Mouse (Mus musculus) stomach, embryonic 14.5 days (tissue): Measurements from ENCODE around the gene D5Ertd579e. TPM values are rescaled to one million over a fixed set of nuclear protein-coding genes. Genes with fewer than 3 reads are reported as not detected.

ENCODE experiments used
- ATAC-seq: fragments of 200-750 bp; cut with Nextera tagmentation; 2 replicates; pipeline ENCODE4 v1.8.0; 2017; ENCODE audit warnings: low read depth, moderate TSS enrichment; ENCODE audit not compliant: insufficient number of reproducible peaks, insufficient read depth, low FRiP score
- H3K27ac ChIP-seq: fragments of 300-500 bp; sonication (generic); 2 replicates; pipeline ENCODE4 v1.5.1; 2014; ENCODE audit warnings: mild to moderate bottlenecking, low read length, moderate library complexity, mixed read lengths
- H3K27me3 ChIP-seq: fragments of 300-500 bp; sonication (generic); 2 replicates; pipeline ENCODE4 v1.6.1; 2014; ENCODE audit warnings: low read length, control low read depth, mixed read lengths; ENCODE audit not compliant: control insufficient read depth, insufficient read depth
- H3K36me3 ChIP-seq: fragments of 300-500 bp; sonication (generic); 2 replicates; pipeline ENCODE4 v1.6.1; 2014; ENCODE audit warnings: mild to moderate bottlenecking, control low read depth, low read length, moderate library complexity, mixed read lengths; ENCODE audit not compliant: control insufficient read depth, insufficient read depth
- H3K4me1 ChIP-seq: fragments of 300-500 bp; sonication (generic); 2 replicates; pipeline ENCODE4 v1.6.1; 2014; ENCODE audit warnings: low read length, control low read depth, mixed read lengths; ENCODE audit not compliant: control insufficient read depth, insufficient read depth
- H3K4me2 ChIP-seq: fragments of 300-500 bp; sonication (generic); replicated peaks from 2 replicates; pipeline ENCODE4 v1.6.1; 2014; ENCODE audit warnings: low read depth, low read length, control low read depth
- H3K4me3 ChIP-seq: fragments of 300-500 bp; sonication (generic); 2 replicates; pipeline ENCODE4 v1.5.1; 2014; ENCODE audit warnings: low read depth, low read length, control low read depth
- H3K9ac ChIP-seq: fragments of 300-500 bp; sonication (generic); replicated peaks from 2 replicates; pipeline ENCODE4 v1.6.1; 2014; ENCODE audit warnings: low read depth, mild to moderate bottlenecking, control low read depth, low read length, moderate library complexity, mixed read lengths
- H3K9me3 ChIP-seq: fragments of 300-500 bp; sonication (generic); 2 replicates; pipeline ENCODE4 v1.6.1; 2016; ENCODE audit warnings: low read depth, low read length, control low read depth; ENCODE audit not compliant: control insufficient read depth
- WGBS: fragments of 180-500 bp; shearing (Covaris S2); extraction: QIAGEN DNeasy Blood & Tissue Kit; methylation state at CpG from one replicate; pipeline ENCODE4 v1.1.7; 2014; 5-methylcytosine and 5-hydroxymethylcytosine counted together
- polyA plus RNA-seq: library from polyadenylated mRNA; unstranded; fragments of >200 nt; fragmentation: Nextera tagmentation; extraction: Ambion mirVana; gene quantifications from 2 replicates; pipeline ENCODE4 v1.2.1, GENCODE M21; 2014

The D5Ertd579e gene
- polyA plus RNA-seq, 1 experiment from 2014 or later: 31.6 TPM

DNA sequence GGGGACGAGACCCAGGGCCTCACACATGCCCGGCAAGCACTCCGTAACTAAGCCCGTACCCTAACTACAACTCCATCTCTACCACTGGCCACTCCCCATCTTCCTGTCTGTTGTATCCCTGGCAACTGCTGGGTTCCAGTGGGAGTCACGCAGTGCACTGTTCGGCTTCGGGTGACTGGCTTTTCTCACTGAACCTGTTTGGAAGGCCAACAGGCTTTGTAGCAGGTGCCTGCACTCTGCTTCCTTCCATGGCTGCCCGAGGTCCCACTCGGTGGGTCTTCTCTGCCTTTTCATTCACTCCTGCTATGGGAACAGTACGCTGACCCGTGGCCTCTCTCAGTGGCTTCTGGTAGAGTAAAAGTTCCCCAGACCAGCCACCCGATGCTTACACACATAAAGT is 30.0 kb upstream of the D5Ertd579e start:
- Histone ChIP-seq H3K4me2 (no peak overlapping the region), H3K4me1 (no peaks in the 10 kb centered on the region), H3K9me3 (no peaks in the 10 kb centered on the region), H3K36me3 (no peaks in the 10 kb centered on the region), H3K4me3 (no peak overlapping the region), H3K27me3 (no peaks in the 10 kb centered on the region), H3K27ac (no peak overlapping the region), H3K9ac (no peak overlapping the region)
- WGBS: 42% methylated on average over 12 of the region's 12 CpGs
- no peak for ATAC-seq

DNA sequence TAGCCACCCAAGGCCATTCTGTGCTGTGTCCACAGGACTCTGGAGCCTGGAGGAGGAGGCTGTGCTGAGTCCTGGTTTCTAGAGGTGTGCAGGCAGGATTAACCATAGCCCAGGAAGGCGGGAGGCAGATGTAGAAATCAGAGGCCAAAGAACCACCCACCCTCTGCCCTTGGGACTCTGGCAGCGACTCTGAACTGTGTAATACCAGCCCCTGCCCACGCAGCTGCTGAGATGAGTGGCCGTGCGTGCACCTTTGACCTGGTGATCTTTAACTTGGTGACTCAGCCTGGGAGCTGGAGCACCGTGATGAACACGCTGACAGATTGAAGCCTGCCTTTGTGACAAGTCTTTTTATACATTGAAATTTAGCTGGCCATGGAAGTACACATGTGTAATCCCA is 28.4 kb upstream of the D5Ertd579e start:
- H3K27me3 ChIP-seq: no peaks in the 10 kb centered on the region
- no peak overlapping the region for H3K27ac ChIP-seq

DNA sequence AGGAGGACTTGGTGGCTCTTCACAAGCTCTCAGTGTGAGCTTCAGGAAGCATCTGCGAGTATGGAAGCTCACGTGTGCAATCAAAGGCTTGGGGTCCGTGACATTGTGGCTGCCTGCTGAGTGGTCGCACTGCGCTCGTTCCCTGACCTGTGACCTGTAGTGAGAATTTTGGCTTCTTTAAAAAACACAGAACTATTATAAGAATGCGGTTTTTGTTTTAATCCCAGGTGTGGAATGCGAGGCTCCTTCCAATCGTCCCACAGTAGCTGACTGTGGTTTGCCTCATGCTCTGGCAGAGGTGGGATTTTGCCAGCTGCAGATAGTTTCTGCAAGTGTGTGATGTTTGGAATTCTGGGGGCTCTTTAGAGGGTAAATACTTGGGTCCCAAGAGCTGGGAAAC is 27.5 kb upstream of the D5Ertd579e start:
- 80% methylated on average over 9 of the region's 9 CpGs for WGBS
- Histone ChIP-seq H3K4me1 (no peaks in the 10 kb centered on the region), H3K27me3 (no peaks in the 10 kb centered on the region)

More for the DNA sequence above, 28.4 kb upstream of the D5Ertd579e start:
- no peak overlapping the region for H3K9ac ChIP-seq
- H3K36me3 ChIP-seq: no peaks in the 10 kb centered on the region
- WGBS: 53% methylated on average over 7 of the region's 7 CpGs
- H3K4me3 ChIP-seq: no peak overlapping the region
- no peaks in the 10 kb centered on the region for H3K4me1 ChIP-seq
- no peaks in the 10 kb centered on the region for H3K9me3 ChIP-seq
- no peak for ATAC-seq
- H3K4me2 ChIP-seq: no peak overlapping the region

DNA sequence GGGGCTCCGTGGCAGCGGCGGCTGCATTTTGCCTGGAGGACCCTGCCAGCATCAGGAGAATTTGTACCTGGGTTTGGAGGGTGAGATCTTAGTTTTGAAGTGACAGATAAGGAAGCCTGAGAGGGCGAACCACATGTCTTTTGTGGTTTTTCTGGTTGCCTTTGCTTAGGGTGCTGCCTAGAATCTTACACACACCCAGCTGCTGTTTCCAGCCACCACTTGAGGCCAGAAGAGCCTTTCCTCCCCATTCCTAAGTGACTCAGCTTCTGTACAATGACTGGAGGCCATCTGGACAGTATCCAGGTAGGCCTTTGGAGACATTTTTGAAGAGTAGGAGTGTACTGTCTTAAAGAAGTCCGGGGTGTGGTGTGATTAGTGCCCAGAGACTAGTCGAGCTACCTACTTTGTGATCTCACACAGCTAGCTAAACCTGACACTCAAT is 26.6 kb upstream of the D5Ertd579e start:
- Histone ChIP-seq H3K27me3 (no peaks in the 10 kb centered on the region), H3K9ac (no peak overlapping the region), H3K4me3 (no peak overlapping the region), H3K9me3 (no peaks in the 10 kb centered on the region), H3K27ac (no peak overlapping the region), H3K4me1 (no peaks in the 10 kb centered on the region), H3K4me2 (no peak overlapping the region), H3K36me3 (no peaks in the 10 kb centered on the region)
- ATAC-seq: no peak
- 72% methylated on average over 6 of the region's 6 CpGs for WGBS

More for the DNA sequence above, 27.5 kb upstream of the D5Ertd579e start:
- H3K36me3 ChIP-seq: no peaks in the 10 kb centered on the region
- no peak overlapping the region for H3K27ac ChIP-seq
- H3K4me3 ChIP-seq: no peak overlapping the region
- ATAC-seq: no peak
- no peak overlapping the region for H3K4me2 ChIP-seq
- no peaks in the 10 kb centered on the region for H3K9me3 ChIP-seq
- no peak overlapping the region for H3K9ac ChIP-seq

DNA sequence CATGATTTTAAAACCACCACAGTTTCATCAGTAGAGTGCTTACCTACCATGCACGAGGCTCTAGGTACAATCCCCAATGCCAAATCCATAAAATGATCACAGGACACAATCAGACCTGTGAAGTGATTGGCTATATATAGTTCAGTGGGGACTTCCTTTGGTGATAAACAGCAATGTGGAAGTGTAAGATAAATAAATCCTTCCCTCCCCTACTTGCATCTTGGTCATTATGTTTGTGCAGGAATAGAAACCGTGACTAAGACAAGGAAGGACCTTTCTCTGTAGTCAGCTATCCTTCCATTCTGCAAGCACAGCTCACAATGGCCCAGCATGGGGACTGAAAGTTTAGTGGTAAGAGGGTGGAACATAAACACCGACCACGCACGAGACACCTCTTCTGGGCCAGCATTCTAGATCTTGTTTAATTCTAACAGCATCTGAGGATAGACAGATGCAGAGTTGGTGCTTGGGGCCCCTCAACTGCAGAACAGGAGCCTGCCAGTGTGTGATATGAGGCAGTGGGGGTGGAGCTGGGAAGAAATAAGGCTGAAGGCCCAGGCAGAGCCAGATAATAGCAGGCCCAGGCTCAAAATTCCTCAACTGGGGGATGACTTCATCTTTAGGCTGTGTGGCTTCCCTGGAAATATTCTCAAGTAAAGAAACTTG is 25.0 kb upstream of the D5Ertd579e start:
- WGBS: 64% methylated on average over 5 of the region's 5 CpGs
- H3K9ac ChIP-seq: no peak overlapping the region
- peak; percentile 73; the same call in 1 of the 2 replicates for ATAC-seq
- no peaks in the 10 kb centered on the region for H3K9me3 ChIP-seq
- no peak overlapping the region for H3K4me3 ChIP-seq
- no peaks in the 10 kb centered on the region for H3K4me1 ChIP-seq
- H3K27me3 ChIP-seq: no peaks in the 10 kb centered on the region
- no peak overlapping the region for H3K27ac ChIP-seq
- no peak overlapping the region for H3K4me2 ChIP-seq
- no peaks in the 10 kb centered on the region for H3K36me3 ChIP-seq

DNA sequence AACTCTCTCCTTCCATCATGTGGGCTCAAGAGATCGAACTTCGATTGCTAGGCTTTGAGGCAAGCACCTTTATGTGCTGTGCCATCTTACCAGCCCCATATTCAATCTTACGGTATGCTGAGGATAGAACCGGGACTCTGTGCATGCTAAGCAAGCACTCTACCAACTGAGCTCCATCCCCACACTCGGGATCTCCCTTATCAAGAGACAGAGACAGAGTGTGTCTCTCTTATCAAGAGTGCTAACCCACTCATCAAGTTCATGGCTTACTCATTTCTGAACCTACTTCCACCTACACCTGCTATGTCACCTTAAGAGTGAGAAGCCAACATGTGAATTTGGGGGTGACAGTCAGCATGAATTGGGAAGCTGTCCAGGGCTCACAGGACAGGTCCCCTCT is 24.4 kb upstream of the D5Ertd579e start:
- no peaks in the 10 kb centered on the region for H3K9me3 ChIP-seq
- no peaks in the 10 kb centered on the region for H3K4me1 ChIP-seq
- no peaks in the 10 kb centered on the region for H3K36me3 ChIP-seq
- no peak overlapping the region for H3K4me2 ChIP-seq
- 87% methylated on average over 5 of the region's 5 CpGs for WGBS
- H3K4me3 ChIP-seq: no peak overlapping the region
- H3K27me3 ChIP-seq: no peaks in the 10 kb centered on the region
- no peak overlapping the region for H3K9ac ChIP-seq
- H3K27ac ChIP-seq: no peak overlapping the region
- no peak for ATAC-seq

DNA sequence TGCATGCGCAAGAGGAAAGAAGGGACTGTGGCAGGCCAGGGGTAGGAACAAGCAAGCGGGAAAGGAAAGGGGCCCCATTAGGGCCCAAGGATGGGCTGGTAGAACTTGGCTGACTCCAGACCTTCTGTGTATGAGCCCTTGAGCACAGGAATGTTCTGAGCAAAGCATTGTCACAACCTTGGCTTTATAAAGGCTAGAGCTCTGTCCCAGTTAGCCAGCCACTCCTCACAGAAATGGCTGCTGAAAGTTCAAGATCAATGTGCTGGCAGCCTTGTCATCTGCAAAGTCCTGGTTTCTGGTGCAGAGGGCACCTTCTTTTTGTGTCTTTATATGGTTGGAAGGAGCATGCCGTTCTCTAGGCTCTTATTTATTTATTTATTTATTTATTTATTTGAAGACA is 23.8 kb upstream of the D5Ertd579e start:
- no peaks in the 10 kb centered on the region for H3K27me3 ChIP-seq
- no peaks in the 10 kb centered on the region for H3K9me3 ChIP-seq
- no peak overlapping the region for H3K27ac ChIP-seq
- WGBS: 86% methylated on average over 3 of the region's 3 CpGs
- no peak overlapping the region for H3K9ac ChIP-seq
- H3K4me1 ChIP-seq: no peaks in the 10 kb centered on the region
- H3K36me3 ChIP-seq: no peaks in the 10 kb centered on the region
- H3K4me2 ChIP-seq: no peak overlapping the region
- no peak for ATAC-seq
- no peak overlapping the region for H3K4me3 ChIP-seq

DNA sequence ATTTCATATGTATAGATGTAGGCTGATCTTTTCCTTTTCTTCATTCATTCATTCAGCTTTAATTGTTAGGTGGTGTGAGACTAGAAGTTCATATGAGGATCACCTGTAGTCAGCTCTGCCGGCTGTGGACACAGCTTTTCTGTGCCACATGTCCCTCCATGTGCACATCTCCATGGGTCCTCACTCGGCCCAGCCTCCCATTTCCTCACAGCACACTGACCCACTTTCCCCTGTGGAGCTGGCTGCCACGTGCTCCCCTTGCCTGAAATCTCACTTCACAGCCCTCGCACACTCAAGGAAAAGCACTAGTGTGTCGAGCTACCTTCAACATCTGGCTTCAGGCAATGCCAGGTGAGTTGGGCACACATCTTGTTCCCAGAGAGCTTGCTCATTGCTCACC is 23.3 kb upstream of the D5Ertd579e start:
- H3K27ac ChIP-seq: no peak overlapping the region
- no peaks in the 10 kb centered on the region for H3K4me1 ChIP-seq
- 78% methylated on average over 5 of the region's 5 CpGs for WGBS
- no peaks in the 10 kb centered on the region for H3K36me3 ChIP-seq
- no peak overlapping the region for H3K4me3 ChIP-seq
- H3K27me3 ChIP-seq: no peaks in the 10 kb centered on the region
- no peak overlapping the region for H3K9ac ChIP-seq
- no peak overlapping the region for H3K4me2 ChIP-seq
- ATAC-seq: no peak
- no peaks in the 10 kb centered on the region for H3K9me3 ChIP-seq

DNA sequence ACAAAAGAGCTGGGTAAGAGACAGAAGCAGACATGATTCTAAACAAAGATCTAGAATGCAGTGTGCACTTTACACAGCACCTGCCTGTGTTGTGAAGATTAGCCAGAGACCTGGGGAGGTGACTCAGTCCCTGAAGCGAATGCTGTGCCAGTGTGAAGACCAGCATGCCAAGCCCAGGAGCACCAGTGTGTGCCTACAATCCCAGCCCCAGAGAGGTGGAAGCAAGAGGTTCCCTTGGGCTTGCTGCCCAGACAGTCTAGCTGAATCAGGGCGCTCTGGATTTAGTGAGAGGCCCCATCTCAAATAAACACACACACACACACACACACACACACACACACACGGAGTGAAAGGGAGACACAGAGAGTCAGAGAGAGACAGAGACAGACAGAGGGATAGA is 22.1 kb upstream of the D5Ertd579e start:
- no peak overlapping the region for H3K9ac ChIP-seq
- H3K27ac ChIP-seq: no peak overlapping the region
- no peaks in the 10 kb centered on the region for H3K27me3 ChIP-seq
- no peak overlapping the region for H3K4me2 ChIP-seq
- H3K36me3 ChIP-seq: no peaks in the 10 kb centered on the region
- no peak for ATAC-seq
- no peaks in the 10 kb centered on the region for H3K9me3 ChIP-seq
- 0 out of 2 replicates have a peak, but pooled peaks cover 5% of the 10 kb centered on the region for H3K4me1 ChIP-seq
- WGBS: 72% methylated on average over 3 of the region's 3 CpGs
- H3K4me3 ChIP-seq: no peak overlapping the region
